Mouse (Mus musculus): ENCODE data around the gene Doc2g. TPM values are rescaled to one million over a fixed set of nuclear protein-coding genes. Genes with fewer than 3 reads are reported as not detected.

The Doc2g gene
- polyA plus RNA-seq, 1 experiment from 2014 or later: 3.0 TPM

- Histone ChIP-seq H3K4me1 (replicated peaks) (peaks cover 5% of the 10 kb centered on the region; the same call in 1 of the 2 replicates), H3K27ac (no peak overlapping the region), H3K36me3 (no peaks in the 10 kb centered on the region), H3K9me3 (no peaks in the 10 kb centered on the region), H3K27me3 (ENCODE audit: insufficient read depth, poor library complexity, severe bottlenecking) (no peaks in the 10 kb centered on the region), H3K4me3 (no peak overlapping the region)
- DNase-seq (ENCODE audit: low spot score): no peak
- 92% methylated on average over 5 of the region's 5 CpGs for WGBS
These were observed 47.9 kb downstream of the Doc2g start for GRCm38 (mm10) chr19:4051016-4051415.

- Histone ChIP-seq H3K4me1 (replicated peaks) (peaks cover 12% of the 10 kb centered on the region), H3K4me3 (no peak overlapping the region), H3K27ac (no peak overlapping the region), H3K36me3 (no peaks in the 10 kb centered on the region), H3K27me3 (ENCODE audit: insufficient read depth, poor library complexity, severe bottlenecking) (no peaks in the 10 kb centered on the region), H3K9me3 (no peaks in the 10 kb centered on the region)
- peak; percentile 58 for DNase-seq (ENCODE audit: low spot score)
- 52% methylated on average over 10 of the region's 10 CpGs for WGBS
These were observed 48.8 kb downstream of the Doc2g start for GRCm38 (mm10) chr19:4051741-4052515.

DNA sequence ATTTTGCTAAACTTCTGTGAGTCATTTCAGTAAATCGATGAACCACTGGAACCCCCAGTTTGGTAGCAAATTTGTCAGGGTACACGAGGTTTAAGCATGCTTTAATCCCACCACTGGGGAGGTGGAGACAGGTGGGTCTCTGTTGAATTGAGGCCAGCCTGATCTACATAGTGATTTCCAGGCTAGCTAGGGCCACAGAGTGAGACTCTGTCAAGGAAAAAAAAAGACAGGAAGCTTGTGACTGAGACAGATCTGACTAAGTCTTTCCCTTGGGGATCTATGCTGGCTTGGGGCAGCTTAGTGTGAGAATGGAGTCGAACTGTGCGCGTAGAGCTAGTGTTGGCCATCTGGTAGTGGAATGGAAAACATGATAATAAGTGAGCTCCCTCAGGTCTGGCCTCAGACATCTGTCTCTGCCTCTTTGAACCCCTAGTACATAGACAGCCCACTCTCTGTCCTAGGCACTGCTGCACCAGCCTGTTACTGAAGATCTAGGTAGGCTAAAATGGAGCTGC, 49.5 kb downstream of the Doc2g start:
- WGBS: 87% methylated on average over 5 of the region's 5 CpGs
- peaks cover 12% of the 10 kb centered on the region for H3K4me1 ChIP-seq (replicated peaks)
- DNase-seq (ENCODE audit: low spot score): no peak
- no peak overlapping the region for H3K27ac ChIP-seq
- H3K27me3 ChIP-seq (ENCODE audit: insufficient read depth, poor library complexity, severe bottlenecking): no peaks in the 10 kb centered on the region
- no peaks in the 10 kb centered on the region for H3K36me3 ChIP-seq
- no peak overlapping the region for H3K4me3 ChIP-seq
- no peaks in the 10 kb centered on the region for H3K9me3 ChIP-seq

DNA sequence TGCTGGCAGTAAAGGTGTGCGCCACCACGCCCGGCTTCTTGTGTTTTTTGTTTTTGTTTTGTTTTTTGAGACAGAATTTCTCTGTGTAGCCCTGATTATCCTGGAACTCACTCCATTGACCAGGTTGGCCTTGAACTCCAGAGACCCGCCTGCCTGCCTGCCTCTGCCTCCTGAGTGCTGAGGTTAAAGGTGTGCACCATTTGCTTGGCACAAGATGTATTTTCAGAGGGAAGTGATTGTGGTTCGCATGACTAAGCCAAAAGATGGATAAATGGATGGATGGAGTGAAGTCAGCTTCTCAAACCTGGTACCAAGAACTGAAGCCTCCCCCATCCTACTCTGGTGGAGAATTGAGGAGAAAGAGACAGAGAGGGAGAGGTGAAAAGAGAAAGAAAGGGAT, 51.5 kb downstream of the Doc2g start:
- Histone ChIP-seq H3K4me1 (replicated peaks) (peaks cover 12% of the 10 kb centered on the region), H3K36me3 (no peaks in the 10 kb centered on the region), H3K27me3 (ENCODE audit: insufficient read depth, poor library complexity, severe bottlenecking) (no peaks in the 10 kb centered on the region), H3K9me3 (no peaks in the 10 kb centered on the region), H3K4me3 (no peak overlapping the region), H3K27ac (no peak overlapping the region)
- 85% methylated on average over 5 of the region's 5 CpGs for WGBS
- DNase-seq (ENCODE audit: low spot score): no peak

GRCm38 (mm10) chr19:4055216-4055946, 52.3 kb downstream of the Doc2g start:
- Histone ChIP-seq H3K4me3 (no peak overlapping the region), H3K4me1 (replicated peaks) (peaks cover 12% of the 10 kb centered on the region), H3K9me3 (no peaks in the 10 kb centered on the region), H3K27ac (no peak overlapping the region), H3K36me3 (no peaks in the 10 kb centered on the region), H3K27me3 (ENCODE audit: insufficient read depth, poor library complexity, severe bottlenecking) (no peaks in the 10 kb centered on the region)
- WGBS: 75% methylated on average over 8 of the region's 8 CpGs
- DNase-seq (ENCODE audit: low spot score): no peak

DNA sequence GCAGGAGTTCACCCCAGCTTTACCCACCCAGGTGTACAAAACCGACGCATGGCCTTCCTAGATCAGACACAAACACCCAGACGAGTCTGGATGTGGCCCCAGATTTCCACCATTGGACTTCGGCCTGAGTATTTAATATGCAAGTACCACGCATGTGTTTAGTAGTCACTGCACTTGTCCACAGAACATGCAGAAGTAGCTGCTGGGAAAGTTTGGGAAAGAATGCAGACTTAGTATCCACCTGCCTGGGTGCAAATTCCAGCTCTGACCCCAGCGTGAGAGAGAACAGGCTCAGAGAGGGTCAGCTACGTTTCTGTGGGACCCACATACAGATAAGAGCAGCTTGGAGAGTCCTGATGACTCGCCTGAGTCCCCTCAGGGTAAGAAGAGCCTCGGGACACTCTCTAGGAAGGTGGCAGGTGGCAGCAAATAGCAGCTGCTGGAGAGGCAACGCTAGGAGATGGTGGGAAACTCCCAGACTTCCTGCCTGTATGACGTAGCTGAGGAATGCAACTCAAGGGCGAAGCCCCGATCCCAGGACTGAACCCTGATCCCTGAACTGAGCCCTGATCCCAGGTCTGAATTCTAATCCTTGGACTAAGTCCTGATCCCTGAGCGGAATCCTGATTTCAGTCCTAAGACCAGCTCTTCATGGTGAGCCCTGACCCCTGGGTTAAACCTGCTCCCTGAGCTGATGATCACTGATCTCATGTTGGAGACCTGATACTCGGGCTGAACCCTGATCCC, 53.0 kb downstream of the Doc2g start:
- no peaks in the 10 kb centered on the region for H3K27me3 ChIP-seq (ENCODE audit: insufficient read depth, poor library complexity, severe bottlenecking)
- WGBS: 69% methylated on average over 15 of the region's 15 CpGs
- H3K36me3 ChIP-seq: no peaks in the 10 kb centered on the region
- H3K27ac ChIP-seq: no peak overlapping the region
- no peaks in the 10 kb centered on the region for H3K9me3 ChIP-seq
- peaks cover 12% of the 10 kb centered on the region for H3K4me1 ChIP-seq (replicated peaks)
- no peak overlapping the region for H3K4me3 ChIP-seq
- DNase-seq (ENCODE audit: low spot score): no peak

Other genes with a start within 250 kb of the Doc2g start
- gene Kmt5b, start 235.9 kb upstream of the Doc2g start, polyA plus RNA-seq (2016; fragmentation: Nextera tagmentation; extraction: Ambion mirVana): 30.6 and 37.1 TPM in 2 replicates
- gene Chka, start 151.5 kb upstream of the Doc2g start, polyA plus RNA-seq (2016; fragmentation: Nextera tagmentation; extraction: Ambion mirVana): 57.5 and 59.9 TPM in 2 replicates
- gene Tcirg1, start 96.2 kb upstream of the Doc2g start, polyA plus RNA-seq (2016; fragmentation: Nextera tagmentation; extraction: Ambion mirVana): 21.6 and 21.9 TPM in 2 replicates
- 241 and 279 TPM in 2 replicates for gene Ndufs8, start 90.5 kb upstream of the Doc2g start, polyA plus RNA-seq (2016; fragmentation: Nextera tagmentation; extraction: Ambion mirVana)
- gene Aldh3b1, start 73.5 kb upstream of the Doc2g start, polyA plus RNA-seq (2016; fragmentation: Nextera tagmentation; extraction: Ambion mirVana): 0.71 and 0.81 TPM in 2 replicates
- 6.3 and 8.8 TPM in 2 replicates for gene Unc93b1, start 68.1 kb upstream of the Doc2g start, polyA plus RNA-seq (2016; fragmentation: Nextera tagmentation; extraction: Ambion mirVana)
- gene Aldh3b3, start 44.7 kb upstream of the Doc2g start, polyA plus RNA-seq (2016; fragmentation: Nextera tagmentation; extraction: Ambion mirVana): not detected in 2 replicates
- 0.91 and 2.0 TPM in 2 replicates for gene Aldh3b2, start 31.0 kb upstream of the Doc2g start, polyA plus RNA-seq (2016; fragmentation: Nextera tagmentation; extraction: Ambion mirVana)
- gene Acy3, start 16.7 kb upstream of the Doc2g start, polyA plus RNA-seq (2016; fragmentation: Nextera tagmentation; extraction: Ambion mirVana): 2.6 and 2.9 TPM in 2 replicates
- 0.88 and 2.6 TPM in 2 replicates for gene Tbx10, start 10.6 kb upstream of the Doc2g start, polyA plus RNA-seq (2016; fragmentation: Nextera tagmentation; extraction: Ambion mirVana)
- gene Nudt8, start 2.7 kb upstream of the Doc2g start, polyA plus RNA-seq (2016; fragmentation: Nextera tagmentation; extraction: Ambion mirVana): 20.1 and 22.6 TPM in 2 replicates
- 3.0 and 3.1 TPM in 2 replicates for gene Gm49405, start 2.7 kb upstream of the Doc2g start, polyA plus RNA-seq (2016; fragmentation: Nextera tagmentation; extraction: Ambion mirVana)
- 196 and 198 TPM in 2 replicates for gene Ndufv1, start 9.5 kb downstream of the Doc2g start, polyA plus RNA-seq (2016; fragmentation: Nextera tagmentation; extraction: Ambion mirVana)
- 442 and 460 TPM in 2 replicates for gene Gstp1, start 34.7 kb downstream of the Doc2g start, polyA plus RNA-seq (2016; fragmentation: Nextera tagmentation; extraction: Ambion mirVana)
- 1.3 and 2.1 TPM in 2 replicates for gene Gstp2, start 42.7 kb downstream of the Doc2g start, polyA plus RNA-seq (2016; fragmentation: Nextera tagmentation; extraction: Ambion mirVana)
- gene Gstp3, start 56.3 kb downstream of the Doc2g start, polyA plus RNA-seq (2016; fragmentation: Nextera tagmentation; extraction: Ambion mirVana): not detected in 2 replicates
- gene Cabp2, start 78.3 kb downstream of the Doc2g start, polyA plus RNA-seq (2016; fragmentation: Nextera tagmentation; extraction: Ambion mirVana): not detected in 2 replicates
- 90.5 and 93.3 TPM in 2 replicates for gene Cdk2ap2, start 93.9 kb downstream of the Doc2g start, polyA plus RNA-seq (2016; fragmentation: Nextera tagmentation; extraction: Ambion mirVana)
- 8.5 and 19.9 TPM in 2 replicates for gene Pitpnm1, start 96.7 kb downstream of the Doc2g start, polyA plus RNA-seq (2016; fragmentation: Nextera tagmentation; extraction: Ambion mirVana)
- 65.8 and 73.9 TPM in 2 replicates for gene Aip, start 122.5 kb downstream of the Doc2g start, polyA plus RNA-seq (2016; fragmentation: Nextera tagmentation; extraction: Ambion mirVana)
- not detected in 2 replicates for gene Gpr152, start 136.5 kb downstream of the Doc2g start, polyA plus RNA-seq (2016; fragmentation: Nextera tagmentation; extraction: Ambion mirVana)
- 0.12 TPM in 1 of 2 replicates, not detected in the other for gene Cabp4, start 140.7 kb downstream of the Doc2g start, polyA plus RNA-seq (2016; fragmentation: Nextera tagmentation; extraction: Ambion mirVana)
- gene Coro1b, start 145.3 kb downstream of the Doc2g start, polyA plus RNA-seq (2016; fragmentation: Nextera tagmentation; extraction: Ambion mirVana): 138 and 156 TPM in 2 replicates
- 0.51 and 0.76 TPM in 2 replicates for gene Ptprcap, start 150.3 kb downstream of the Doc2g start, polyA plus RNA-seq (2016; fragmentation: Nextera tagmentation; extraction: Ambion mirVana)
- gene Rps6kb2, start 160.0 kb downstream of the Doc2g start, polyA plus RNA-seq (2016; fragmentation: Nextera tagmentation; extraction: Ambion mirVana): 65.4 and 77.0 TPM in 2 replicates
- 3.5 and 3.9 TPM in 2 replicates for gene Carns1, start 172.2 kb downstream of the Doc2g start, polyA plus RNA-seq (2016; fragmentation: Nextera tagmentation; extraction: Ambion mirVana)
- gene Tbc1d10c, start 188.0 kb downstream of the Doc2g start, polyA plus RNA-seq (2016; fragmentation: Nextera tagmentation; extraction: Ambion mirVana): 0.85 and 1.2 TPM in 2 replicates
- gene Ppp1ca, start 188.8 kb downstream of the Doc2g start, polyA plus RNA-seq (2016; fragmentation: Nextera tagmentation; extraction: Ambion mirVana): 1,005 and 1,038 TPM in 2 replicates
- 53.0 and 53.9 TPM in 2 replicates for gene Rad9a, start 198.3 kb downstream of the Doc2g start, polyA plus RNA-seq (2016; fragmentation: Nextera tagmentation; extraction: Ambion mirVana)
- gene Clcf1, start 210.9 kb downstream of the Doc2g start, polyA plus RNA-seq (2016; fragmentation: Nextera tagmentation; extraction: Ambion mirVana): 0.87 and 1.2 TPM in 2 replicates
- not detected in 2 replicates for gene AC109138.7, start 211.0 kb downstream of the Doc2g start, polyA plus RNA-seq (2016; fragmentation: Nextera tagmentation; extraction: Ambion mirVana)
- gene Pold4, start 228.6 kb downstream of the Doc2g start, polyA plus RNA-seq (2016; fragmentation: Nextera tagmentation; extraction: Ambion mirVana): 17.5 and 19.7 TPM in 2 replicates

Measured in hindbrain, embryonic 10.5 days (tissue).